In genomic region chr2:52461206-52461967, GRCm38 (mm10) we compare ENCODE assay signal across 25 mouse cellular contexts. TPM values are rescaled to one million over a fixed set of nuclear protein-coding genes. Genes with fewer than 3 reads are reported as not detected.
DNase-seq lines count a peak whose midpoint lies in the region; ATAC-seq and TF ChIP-seq lines count a peak whose summit lies in the region.
"Had no signal": no experiment of that assay in that cellular context is flagged by ENCODE, and none has a peak within 500 bp of the region (broad histone marks: within the 10 kb centered on the region; RNA-seq: fewer than 3 reads in every experiment).

No protein-coding gene starts in this region.

- H3K9me3 ChIP-seq in lung, embryonic 16.5 days (ENCODE audit: control insufficient read depth, low read length), result no peaks in the 10 kb centered on the region
- no peaks in the 10 kb centered on the region for H3K9me3 ChIP-seq in hindbrain, embryonic 14.5 days (ENCODE audit: control insufficient read depth, low read length)
- H3K9me3 ChIP-seq: embryonic facial prominence, embryonic 15.5 days; hindbrain, embryonic 12.5 days; kidney, embryonic 15.5 days; limb, embryonic 13.5 days; liver, embryonic 12.5 days; neural tube, embryonic 13.5 days had no signal

- H3K4me2 ChIP-seq in lung, embryonic 16.5 days (ENCODE audit: low read depth, low read length), result no peak overlapping the region
- no peak overlapping the region for H3K4me2 ChIP-seq in hindbrain, embryonic 14.5 days (replicated peaks)
- H3K4me2 ChIP-seq: embryonic facial prominence, embryonic 15.5 days; hindbrain, embryonic 12.5 days; kidney, embryonic 15.5 days; limb, embryonic 13.5 days; liver, embryonic 12.5 days; neural tube, embryonic 13.5 days had no signal

- H3K27me3 ChIP-seq in cerebellum, adult 2 months (ENCODE audit: control insufficient read depth, insufficient read depth, low read length), result no peaks in the 10 kb centered on the region
- H3K27me3 ChIP-seq in lung, embryonic 16.5 days (ENCODE audit: control insufficient read depth, insufficient read depth, low read depth, low read length), result no peaks in the 10 kb centered on the region
- H3K27me3 ChIP-seq in hindbrain, embryonic 14.5 days (ENCODE audit: control insufficient read depth, insufficient read depth, low read length), result no peaks in the 10 kb centered on the region
- H3K27me3 ChIP-seq: embryonic facial prominence, embryonic 15.5 days; hindbrain, embryonic 12.5 days; kidney, embryonic 15.5 days; limb, embryonic 13.5 days; liver, embryonic 12.5 days; neural tube, embryonic 13.5 days had no signal

- no peaks in the 10 kb centered on the region for H3K4me1 ChIP-seq in cerebellum, adult 2 months (ENCODE audit: control insufficient read depth, insufficient read depth, low read length)
- peaks cover 7% of the 10 kb centered on the region; the same call in 1 of the 2 replicates for H3K4me1 ChIP-seq in lung, embryonic 16.5 days (replicated peaks; ENCODE audit: control insufficient read depth, insufficient read depth, low read length)
- H3K4me1 ChIP-seq in hindbrain, embryonic 14.5 days (replicated peaks; ENCODE audit: control insufficient read depth, insufficient read depth, low read length), result no peaks in the 10 kb centered on the region
- H3K4me1 ChIP-seq: embryonic facial prominence, embryonic 15.5 days; hindbrain, embryonic 12.5 days; kidney, embryonic 15.5 days; limb, embryonic 13.5 days; liver, embryonic 12.5 days; neural tube, embryonic 13.5 days had no signal

- H3K27ac ChIP-seq in cerebellum, adult 2 months (ENCODE audit: insufficient read depth, low read length), result 0 out of 2 replicates have a peak overlapping the region, but pooled peaks have one; percentile 21
- H3K27ac ChIP-seq in lung, embryonic 16.5 days (ENCODE audit: low read length), result no peak overlapping the region
- H3K27ac ChIP-seq in hindbrain, embryonic 14.5 days, result no peak overlapping the region
- H3K27ac ChIP-seq: embryonic facial prominence, embryonic 15.5 days; hindbrain, embryonic 12.5 days; kidney, embryonic 15.5 days; limb, embryonic 13.5 days; liver, embryonic 12.5 days; neural tube, embryonic 13.5 days had no signal

- H3K4me3 ChIP-seq in cerebellum, adult 2 months (replicated peaks; ENCODE audit: insufficient read depth, low read depth, low read length), result no peak overlapping the region
- no peak overlapping the region for H3K4me3 ChIP-seq in lung, embryonic 16.5 days (ENCODE audit: low read length)
- no peak overlapping the region for H3K4me3 ChIP-seq in hindbrain, embryonic 14.5 days (replicated peaks; ENCODE audit: low read length)
- H3K4me3 ChIP-seq: embryonic facial prominence, embryonic 15.5 days; hindbrain, embryonic 12.5 days; kidney, embryonic 15.5 days; limb, embryonic 13.5 days; liver, embryonic 12.5 days; neural tube, embryonic 13.5 days had no signal

- no peak for TF ChIP-seq CTCF in cerebellum, adult 2 months (IDR thresholded peaks at IDR 0.05; ENCODE audit: borderline replicate concordance, insufficient read depth, low read depth, low read length)

- TF ChIP-seq POLR2A in cerebellum, adult 2 months (IDR thresholded peaks at IDR 0.05; ENCODE audit: borderline replicate concordance, insufficient read depth, low read length), result no peak

- H3K9ac ChIP-seq in lung, embryonic 16.5 days (ENCODE audit: low read length), result no peak overlapping the region
- H3K9ac ChIP-seq in hindbrain, embryonic 14.5 days, result no peak overlapping the region
- H3K9ac ChIP-seq: embryonic facial prominence, embryonic 15.5 days; hindbrain, embryonic 12.5 days; kidney, embryonic 15.5 days; limb, embryonic 13.5 days; liver, embryonic 12.5 days; neural tube, embryonic 13.5 days had no signal

- WGBS in cerebellum, adult 2 months, result 83% methylated on average over 12 of the region's 12 CpGs
- 68% methylated on average over 12 of the region's 12 CpGs for WGBS in lung, embryonic 16.5 days
- WGBS in hindbrain, embryonic 14.5 days, result 95% methylated on average over 12 of the region's 12 CpGs

- H3K36me3 ChIP-seq in lung, embryonic 16.5 days (ENCODE audit: control insufficient read depth, insufficient read depth, low read length), result no peaks in the 10 kb centered on the region
- H3K36me3 ChIP-seq in hindbrain, embryonic 14.5 days (replicated peaks; ENCODE audit: control insufficient read depth, insufficient read depth), result peaks cover 18% of the 10 kb centered on the region; the same call in 1 of the 2 replicates
- H3K36me3 ChIP-seq: embryonic facial prominence, embryonic 15.5 days; hindbrain, embryonic 12.5 days; kidney, embryonic 15.5 days; limb, embryonic 13.5 days; liver, embryonic 12.5 days had no signal

- DNase-seq in cerebellum, adult 2 months, result no peak
- DNase-seq in cerebellum, adult 18-20 months, result no peak
- DNase-seq in layer of hippocampus, adult 11-12 months (ENCODE audit: low spot score), result peak; percentile 28
- no peak for DNase-seq in layer of hippocampus, postnatal 25 days (ENCODE audit: extremely low spot score in 1 of 2, low spot score in 1 of 2)
- no peak for DNase-seq in lung, postnatal 25 days (ENCODE audit: low spot score)
- peak; percentile 38 for DNase-seq in layer of hippocampus, adult 9-11 months
- no peak for DNase-seq in hindbrain, embryonic 14.5 days (ENCODE audit: low spot score)
- DNase-seq: adrenal gland, postnatal 10 days; cerebellum, adult 9-11 months; gastrocnemius, postnatal 14 days; kidney, adult 11 months; kidney, postnatal 36 days; lung, postnatal 4 days; midbrain, embryonic 14.5 days; retina, postnatal 1 day; right cerebral cortex, postnatal 4 days; thymus, postnatal 25 days had no signal

- peak; percentile 64; the same call in 1 of the 2 replicates for ATAC-seq in lung, embryonic 16.5 days (ENCODE audit: low read depth)
- no peak for ATAC-seq in hindbrain, embryonic 14.5 days (ENCODE audit: low FRiP score)
- ATAC-seq: activated CD4-positive, CD25-positive, alpha-beta regulatory T cell, adult 4 months; liver, embryonic 12.5 days had no signal

RNA-seq across cellular contexts. Expression of gene Arl5a, which starts 36.7 kb away (rescaled TPM):
- 56.7 and 57.3 TPM in 2 replicates for polyA plus RNA-seq in cerebellum, adult 2 months (2012; rRNA removed)
- 10 to 100 TPM; 57.8 to 63.1 TPM for total RNA-seq in layer of hippocampus, postnatal 25 days (2021)
- 27.5 and 36.5 TPM in 2 replicates for polyA plus RNA-seq in lung, embryonic 16.5 days (2015; fragmentation: Nextera tagmentation; extraction: Ambion mirVana)
- polyA plus RNA-seq in hindbrain, embryonic 14.5 days (2014; fragmentation: Nextera tagmentation; extraction: Ambion mirVana), result 62.7 and 70.8 TPM in 2 replicates

Comparison
In these comparisons a context has a peak if more than half of its experiments do, and no peak if none do; other contexts are left out.
1. DNase-seq: peak in layer of hippocampus, adult 11-12 months (single experiment) and layer of hippocampus, adult 9-11 months (single experiment); none in cerebellum, adult 2 months (0 of 2), cerebellum, adult 18-20 months (0 of 2), layer of hippocampus, postnatal 25 days (0 of 2), lung, postnatal 25 days (single experiment) and hindbrain, embryonic 14.5 days (single experiment).